Mouse (Mus musculus): ENCODE data around the gene Ncapg2.

DNA sequence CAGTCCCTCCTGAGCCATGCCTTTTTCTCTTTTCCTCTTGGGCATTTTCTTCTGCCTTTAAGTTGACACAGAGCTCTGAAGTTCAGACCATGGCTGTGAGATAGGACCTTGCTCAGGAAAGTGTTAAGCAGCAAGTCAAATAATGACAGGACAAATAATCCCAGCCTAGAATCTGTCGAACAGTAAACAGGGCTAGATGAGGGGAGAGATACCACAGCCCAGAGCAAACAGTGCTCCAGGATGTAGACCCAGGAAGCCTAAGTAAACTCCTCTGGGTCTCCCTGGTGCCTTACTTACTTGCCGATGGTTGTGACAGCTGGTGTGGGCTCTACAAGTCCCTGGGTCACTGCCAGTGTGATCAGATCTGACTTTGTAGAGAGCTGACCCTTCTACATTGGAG, 78.4 kb downstream of the Ncapg2 start:
- TF ChIP-seq CTCF (IDR thresholded peaks at IDR 0.05; ENCODE audit: low read depth), result no peak
- no peak for TF ChIP-seq EP300 (IDR thresholded peaks at IDR 0.05; ENCODE audit: low read depth)

Data from liver, postnatal 0 days (tissue).